Mouse (Mus musculus) embryonic facial prominence, embryonic 14.5 days (tissue): ENCODE data around the gene Hebp1. TPM values are rescaled to one million over a fixed set of nuclear protein-coding genes. Genes with fewer than 3 reads are reported as not detected.
A peak's percentile ranks its signal among the peaks of the same experiment; 100 is the strongest.

ENCODE experiments used
- ATAC-seq: fragments of 200-750 bp; cut with Nextera tagmentation; 2 replicates; pipeline ENCODE4 v1.8.0; 2017; ENCODE audit warnings: low read depth, moderate number of reproducible peaks, moderate TSS enrichment
- DNase-seq: peaks from one replicate; pipeline ENCODE4 v3.0.0-alpha.2; 2015; ENCODE audit warnings: low spot score
- H3K27ac ChIP-seq: fragments of 300-500 bp; sonication (generic); replicated peaks from 2 replicates; pipeline ENCODE4 v1.5.1; 2014; ENCODE audit warnings: low read depth, mild to moderate bottlenecking, low read length, moderate library complexity
- H3K27me3 ChIP-seq: fragments of 300-500 bp; sonication (generic); replicated peaks from 2 replicates; pipeline ENCODE4 v1.6.1; 2014; ENCODE audit warnings: low read length; ENCODE audit not compliant: control insufficient read depth, insufficient read depth
- H3K36me3 ChIP-seq: fragments of 300-500 bp; sonication (generic); 2 replicates; pipeline ENCODE4 v1.6.1; 2014; ENCODE audit warnings: low read length, mixed read lengths; ENCODE audit not compliant: control insufficient read depth, insufficient read depth
- H3K4me1 ChIP-seq: fragments of 300-500 bp; sonication (generic); 2 replicates; pipeline ENCODE4 v1.6.1; 2014; ENCODE audit warnings: antibody characterized with exemption, low read length; ENCODE audit not compliant: control insufficient read depth, insufficient read depth
- H3K4me2 ChIP-seq: fragments of 300-500 bp; sonication (generic); 2 replicates; pipeline ENCODE4 v1.6.1; 2014; ENCODE audit warnings: low read depth, mild to moderate bottlenecking, low read length, moderate library complexity, mixed read lengths
- H3K4me3 ChIP-seq: fragments of 300-500 bp; sonication (generic); 2 replicates; pipeline ENCODE4 v1.5.1; 2014; ENCODE audit warnings: low read depth, mild to moderate bottlenecking, low read length
- H3K9ac ChIP-seq: fragments of 300-500 bp; sonication (generic); 2 replicates; pipeline ENCODE4 v1.6.1; 2014; ENCODE audit warnings: low read depth, mild to moderate bottlenecking, low read length, moderate library complexity, mixed read lengths
- H3K9me3 ChIP-seq: fragments of 300-500 bp; sonication (generic); 2 replicates; pipeline ENCODE4 v1.6.1; 2016; ENCODE audit warnings: low read length; ENCODE audit not compliant: control insufficient read depth
- WGBS: fragments of 180-500 bp; shearing (Covaris S2); extraction: QIAGEN DNeasy Blood & Tissue Kit; methylation state at CpG from one replicate; pipeline ENCODE4 v1.1.7; 2014; 5-methylcytosine and 5-hydroxymethylcytosine counted together
- polyA plus RNA-seq: library from polyadenylated mRNA; unstranded; fragments of >200 nt; fragmentation: Nextera tagmentation; extraction: Ambion mirVana; gene quantifications from 2 replicates; pipeline ENCODE4 v1.2.1, GENCODE M21; 2014

Gene Hebp1
- polyA plus RNA-seq, 1 experiment from 2014 or later: 7.4 TPM

DNA sequence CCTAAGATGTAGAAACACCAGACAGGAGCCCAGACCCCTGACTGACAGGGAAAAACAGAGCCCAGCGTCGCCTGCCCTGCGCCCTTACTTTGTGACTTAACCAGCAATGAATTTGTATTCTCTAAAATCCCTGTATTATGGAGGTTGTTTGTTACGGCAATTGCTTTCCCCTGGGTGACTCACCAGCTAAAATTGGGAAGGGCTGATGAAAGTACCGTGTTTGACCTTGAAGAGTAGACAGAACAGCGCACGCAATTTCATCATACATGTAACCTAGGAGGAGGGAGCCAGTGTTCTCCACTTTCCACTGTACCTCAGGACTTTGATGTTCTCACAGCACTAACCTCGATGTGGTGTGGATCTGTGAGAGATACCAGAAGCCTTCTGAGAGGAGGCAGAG is 4.8 kb downstream of the Hebp1 start:
- H3K4me2 ChIP-seq: no peak overlapping the region
- no peak overlapping the region for H3K9ac ChIP-seq
- H3K36me3 ChIP-seq: no peaks in the 10 kb centered on the region
- 75% methylated on average over 8 of the region's 8 CpGs for WGBS
- H3K4me3 ChIP-seq: no peak overlapping the region
- H3K4me1 ChIP-seq: no peaks in the 10 kb centered on the region
- H3K27ac ChIP-seq: no peak overlapping the region
- DNase-seq (no peak), ATAC-seq (no peak)
- no peaks in the 10 kb centered on the region for H3K27me3 ChIP-seq
- no peaks in the 10 kb centered on the region for H3K9me3 ChIP-seq

DNA sequence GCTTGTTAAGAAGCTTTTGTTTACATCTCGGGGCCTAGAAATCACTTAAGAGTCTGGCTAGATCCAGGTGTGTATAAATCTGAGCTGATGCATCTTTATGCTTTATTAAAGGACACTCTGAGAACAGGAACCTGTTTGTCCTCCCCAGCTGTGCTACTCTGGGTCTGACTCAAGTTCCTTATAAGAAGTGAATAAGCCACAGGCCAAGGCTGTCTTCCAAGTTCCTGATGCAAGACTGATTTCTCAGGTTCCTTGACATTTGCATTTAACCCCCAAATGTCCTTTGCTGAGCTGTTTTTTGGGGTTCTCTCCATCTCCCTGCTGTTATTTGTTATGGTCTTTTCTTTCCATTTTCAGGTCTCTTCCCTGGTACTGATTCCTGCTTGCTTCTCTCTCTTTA is 5.9 kb downstream of the Hebp1 start:
- no peak overlapping the region for H3K4me3 ChIP-seq
- DNase-seq (peak; percentile 35), ATAC-seq (no peak)
- no peak overlapping the region for H3K4me2 ChIP-seq
- no peaks in the 10 kb centered on the region for H3K27me3 ChIP-seq
- H3K4me1 ChIP-seq: no peaks in the 10 kb centered on the region
- no peak overlapping the region for H3K27ac ChIP-seq
- H3K9ac ChIP-seq: no peak overlapping the region
- no peaks in the 10 kb centered on the region for H3K36me3 ChIP-seq
- no peaks in the 10 kb centered on the region for H3K9me3 ChIP-seq
- WGBS: 85% methylated on average over 1 of the region's 1 CpGs

DNA sequence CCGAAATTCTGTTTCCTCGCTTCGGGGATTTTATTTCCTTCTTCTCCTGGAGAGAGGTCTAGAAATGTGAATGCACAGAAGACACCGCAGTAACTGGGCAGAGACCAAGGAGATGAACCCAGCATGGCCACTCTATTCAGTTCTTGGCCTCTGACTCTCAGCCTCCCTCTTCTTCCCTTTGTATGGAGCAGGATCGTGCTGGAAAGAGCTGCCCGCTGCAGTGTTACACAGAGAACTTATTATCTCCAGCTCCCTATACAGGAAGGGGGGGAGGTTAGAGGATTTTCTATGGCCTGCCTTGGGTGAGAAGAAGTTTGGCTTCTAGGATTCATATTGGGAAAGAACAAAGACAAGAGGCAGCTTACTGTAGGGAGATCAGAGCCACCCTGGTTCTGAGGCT is 7.7 kb downstream of the Hebp1 start:
- Histone ChIP-seq H3K27me3 (no peaks in the 10 kb centered on the region), H3K4me3 (no peak overlapping the region), H3K27ac (no peak overlapping the region), H3K4me1 (no peaks in the 10 kb centered on the region), H3K9ac (no peak overlapping the region), H3K4me2 (no peak overlapping the region), H3K9me3 (no peaks in the 10 kb centered on the region), H3K36me3 (no peaks in the 10 kb centered on the region)
- WGBS: 61% methylated on average over 6 of the region's 6 CpGs
- ATAC-seq (no peak), DNase-seq (no peak)

DNA sequence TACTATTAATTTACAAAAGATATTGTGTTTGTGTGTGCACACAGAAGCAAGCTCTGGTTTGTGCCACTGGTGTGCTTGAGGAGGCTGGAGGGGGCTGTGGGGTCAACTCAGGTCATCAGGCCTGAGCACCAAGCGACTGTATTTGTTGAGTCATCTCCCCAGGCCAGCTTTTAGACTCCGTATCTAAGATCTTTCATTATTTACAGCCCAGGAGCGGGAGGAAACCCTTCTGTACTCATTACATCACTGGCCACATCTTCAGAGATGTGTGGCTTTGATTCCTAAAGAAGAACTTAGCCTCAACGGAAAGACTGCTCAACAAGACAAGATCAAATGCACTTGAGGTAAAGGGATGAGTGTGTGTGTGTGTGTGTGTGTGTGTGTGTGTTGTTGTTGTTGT is 9.2 kb downstream of the Hebp1 start:
- H3K27me3 ChIP-seq: no peaks in the 10 kb centered on the region
- no peaks in the 10 kb centered on the region for H3K4me1 ChIP-seq
- DNase-seq (no peak), ATAC-seq (no peak)
- no peak overlapping the region for H3K27ac ChIP-seq
- H3K36me3 ChIP-seq: no peaks in the 10 kb centered on the region
- no peak overlapping the region for H3K4me2 ChIP-seq
- WGBS: 61% methylated on average over 4 of the region's 4 CpGs
- H3K9ac ChIP-seq: no peak overlapping the region
- H3K9me3 ChIP-seq: no peaks in the 10 kb centered on the region
- no peak overlapping the region for H3K4me3 ChIP-seq

DNA sequence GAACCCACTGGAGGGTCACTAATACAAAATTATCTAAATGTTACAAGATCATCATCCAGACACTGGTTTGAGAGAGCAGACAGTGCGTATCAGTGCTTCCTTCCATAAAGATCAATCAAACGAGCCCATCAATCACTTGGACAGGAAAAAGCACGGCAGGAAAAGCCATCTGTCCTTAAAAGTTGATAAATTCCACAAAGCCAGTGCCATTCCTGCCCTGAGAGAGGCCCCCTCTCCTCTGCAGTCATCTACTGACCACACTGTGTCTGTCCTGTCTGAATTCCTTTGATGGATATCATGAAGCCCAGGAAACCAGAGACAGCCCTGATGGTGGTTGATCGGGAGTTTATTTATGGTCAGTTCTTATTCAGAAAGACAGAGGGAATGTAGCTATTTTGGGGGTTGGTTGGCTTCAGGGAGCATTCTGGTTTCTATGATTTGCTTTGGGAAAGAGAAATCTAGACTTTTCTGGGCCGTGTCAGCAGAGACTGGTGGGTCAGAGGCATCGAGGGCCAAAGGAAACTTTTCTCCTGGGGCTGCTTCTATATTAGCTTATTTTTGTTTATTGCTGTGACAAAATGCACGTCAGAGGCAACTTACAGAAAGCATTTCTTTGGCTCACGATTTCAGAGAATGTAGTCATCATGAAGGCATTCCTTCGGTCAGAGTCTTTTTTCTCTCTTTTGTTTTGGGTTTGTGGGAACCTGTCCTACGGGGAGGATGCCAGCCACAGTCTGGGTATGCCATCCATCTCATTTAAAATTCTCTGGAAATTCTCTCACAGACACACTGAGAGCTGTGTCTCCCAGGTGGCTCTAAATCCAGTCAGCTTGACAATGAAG is 10.5 kb downstream of the Hebp1 start:
- H3K9me3 ChIP-seq: no peaks in the 10 kb centered on the region
- WGBS: 55% methylated on average over 10 of the region's 10 CpGs
- no peaks in the 10 kb centered on the region for H3K36me3 ChIP-seq
- DNase-seq (no peak), ATAC-seq (no peak)
- H3K27me3 ChIP-seq: no peaks in the 10 kb centered on the region
- no peak overlapping the region for H3K4me2 ChIP-seq
- H3K4me3 ChIP-seq: no peak overlapping the region
- H3K4me1 ChIP-seq: no peaks in the 10 kb centered on the region
- H3K27ac ChIP-seq: no peak overlapping the region
- H3K9ac ChIP-seq: no peak overlapping the region

DNA sequence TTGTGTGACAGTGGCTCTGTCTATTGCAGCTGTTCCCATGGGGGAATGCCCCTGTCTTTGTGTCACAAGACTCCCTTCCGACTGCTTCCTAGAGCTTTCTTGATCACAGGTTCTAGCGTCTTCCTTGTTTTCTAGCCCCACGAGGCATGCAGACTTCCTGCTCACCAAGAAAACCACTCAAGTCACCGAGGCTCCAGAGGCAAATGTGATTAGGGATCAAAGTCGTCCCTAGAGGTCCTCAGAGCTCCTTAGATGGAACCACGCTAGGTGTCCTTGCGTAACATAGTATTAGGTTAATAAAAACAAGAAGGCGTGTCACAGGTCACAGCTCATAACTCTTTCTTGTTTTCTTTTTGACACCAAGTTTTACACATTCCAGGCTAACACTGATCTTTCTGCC is 13.9 kb downstream of the Hebp1 start:
- 39% methylated on average over 8 of the region's 8 CpGs for WGBS
- Histone ChIP-seq H3K4me3 (no peak overlapping the region), H3K4me1 (no peaks in the 10 kb centered on the region), H3K27ac (no peak overlapping the region), H3K9me3 (no peaks in the 10 kb centered on the region), H3K9ac (no peak overlapping the region), H3K27me3 (no peaks in the 10 kb centered on the region), H3K36me3 (no peaks in the 10 kb centered on the region), H3K4me2 (no peak overlapping the region)
- ATAC-seq (no peak), DNase-seq (peak; percentile 19)

DNA sequence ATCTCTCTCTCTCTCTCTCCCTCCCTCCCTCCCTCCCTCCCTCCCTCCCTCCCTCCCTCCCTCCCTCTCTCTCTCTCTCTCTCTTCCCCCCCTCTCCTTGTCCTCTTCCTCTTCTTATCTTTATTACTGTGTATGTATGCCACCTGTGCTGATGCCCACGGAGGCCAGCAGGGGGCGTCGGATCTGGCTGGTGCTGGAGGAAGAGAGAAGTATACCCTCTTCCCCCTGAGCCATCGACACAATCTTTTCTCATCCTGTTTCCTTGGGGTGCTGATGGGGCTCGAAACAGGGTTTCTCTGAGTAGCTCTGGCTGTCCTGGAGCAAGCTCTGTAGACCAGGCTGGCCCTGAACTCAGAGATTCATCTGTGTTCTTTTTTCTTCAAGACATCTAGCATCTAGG is 14.9 kb downstream of the Hebp1 start:
- ATAC-seq: no peak
- 63% methylated on average over 5 of the region's 5 CpGs for WGBS

DNA sequence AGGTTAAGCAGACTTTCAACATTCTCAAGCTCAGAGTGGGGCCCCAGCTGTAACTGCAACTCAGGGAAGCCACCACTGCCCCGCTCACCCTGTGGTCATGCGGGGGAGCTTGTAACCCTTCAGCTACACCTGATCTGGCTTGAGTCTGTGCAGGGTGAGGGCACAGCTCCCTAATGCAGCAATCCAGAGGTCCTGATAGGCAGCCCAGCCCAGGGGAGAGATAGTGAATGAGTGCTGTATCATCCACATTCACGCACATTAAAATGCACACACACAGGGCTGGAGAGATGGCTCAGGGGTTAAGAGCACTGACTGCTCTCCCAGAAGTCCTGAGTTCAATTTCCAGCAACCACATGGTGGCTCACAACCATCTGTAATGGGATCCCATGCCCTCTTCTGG is 19.2 kb downstream of the Hebp1 start:
- Histone ChIP-seq H3K9ac (no peak overlapping the region), H3K27ac (no peak overlapping the region), H3K27me3 (no peaks in the 10 kb centered on the region), H3K4me3 (no peak overlapping the region), H3K36me3 (no peaks in the 10 kb centered on the region), H3K4me1 (no peaks in the 10 kb centered on the region; the same call in 1 of the 2 replicates), H3K4me2 (no peak overlapping the region), H3K9me3 (no peaks in the 10 kb centered on the region)
- ATAC-seq: no peak
- DNase-seq: no peak
- WGBS: 39% methylated on average over 3 of the region's 3 CpGs

More for the DNA sequence above, 14.9 kb downstream of the Hebp1 start:
- Histone ChIP-seq H3K27ac (no peak overlapping the region), H3K4me2 (no peak overlapping the region), H3K4me3 (no peak overlapping the region), H3K27me3 (no peaks in the 10 kb centered on the region), H3K9me3 (no peaks in the 10 kb centered on the region), H3K36me3 (no peaks in the 10 kb centered on the region), H3K9ac (no peak overlapping the region), H3K4me1 (no peaks in the 10 kb centered on the region; the same call in 1 of the 2 replicates)
- no peak for DNase-seq

DNA sequence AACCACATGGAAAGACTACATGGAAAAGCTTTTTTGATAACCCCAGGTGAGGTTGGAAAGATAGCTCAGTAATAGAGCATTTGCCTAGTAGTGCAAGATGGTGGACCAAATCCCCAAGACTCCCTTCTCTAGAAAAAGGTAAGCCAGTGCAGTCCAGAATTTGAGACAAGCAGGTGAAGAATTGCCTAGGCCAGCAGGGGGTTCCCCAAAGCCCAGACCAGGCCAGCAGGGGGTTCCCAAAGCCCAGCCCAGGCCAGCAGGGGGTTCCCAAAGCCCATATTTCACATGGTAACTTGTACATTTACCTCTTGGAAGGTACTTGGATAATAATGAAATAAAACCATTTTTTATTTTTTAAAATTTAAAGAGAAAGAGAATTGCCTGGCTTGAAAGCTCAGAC is 20.6 kb downstream of the Hebp1 start:
- H3K4me1 ChIP-seq: no peaks in the 10 kb centered on the region; the same call in 1 of the 2 replicates
- no peak overlapping the region for H3K4me3 ChIP-seq
- no peaks in the 10 kb centered on the region for H3K36me3 ChIP-seq
- H3K27ac ChIP-seq: no peak overlapping the region
- no peak overlapping the region for H3K9ac ChIP-seq
- H3K27me3 ChIP-seq: no peaks in the 10 kb centered on the region
- no peaks in the 10 kb centered on the region for H3K9me3 ChIP-seq
- ATAC-seq (no peak), DNase-seq (no peak)
- H3K4me2 ChIP-seq: no peak overlapping the region
